Mouse (Mus musculus): ENCODE data around the gene Dnajb12. TPM values are rescaled to one million over a fixed set of nuclear protein-coding genes. Genes with fewer than 3 reads are reported as not detected.

Gene Dnajb12
- 44.6 and 50.4 TPM in 2 replicates for polyA plus RNA-seq (2012; rRNA removed)

- Histone ChIP-seq H3K27ac (ENCODE audit: control insufficient read depth, insufficient read depth, low read length) (peak within 1 kb of the TSS; percentile 79), H3K27me3 (ENCODE audit: control insufficient read depth, insufficient read depth, low read length) (no peaks in the 10 kb centered on the region), H3K4me3 (ENCODE audit: control insufficient read depth, insufficient read depth, low read length) (peak within 1 kb of the TSS; percentile 78), H3K36me3 (ENCODE audit: control insufficient read depth, insufficient read depth, low read length) (no peaks in the 10 kb centered on the region), H3K4me1 (replicated peaks; ENCODE audit: control insufficient read depth, insufficient read depth, low read length) (peaks cover 2% of the 10 kb centered on the region; the same call in 1 of the 2 replicates)
- peak; percentile 72 for TF ChIP-seq POLR2A (IDR thresholded peaks at IDR 0.05; ENCODE audit: control insufficient read depth, extremely low read depth, insufficient read depth, low read length, poor library complexity)
- 0 out of 2 replicates have a peak, but pooled peaks have one; percentile 31 for TF ChIP-seq CTCF (IDR thresholded peaks at IDR 0.05; ENCODE audit: borderline replicate concordance, control insufficient read depth, extremely low read depth, insufficient read depth, low read length, poor library complexity)
- peak; percentile 94 for DNase-seq
- under 1% methylated on average over 80 of the region's 80 CpGs for WGBS
Measured at GRCm38 (mm10) chr10:59879255-59880028, at the start of gene Dnajb12. Gene Dnajb12 (plus strand): TSS chr10:59879556.

GRCm38 (mm10) chr10:59829886-59830285 is 49.5 kb upstream of the Dnajb12 start:
- Histone ChIP-seq H3K36me3 (ENCODE audit: control insufficient read depth, insufficient read depth, low read length) (peaks cover 14% of the 10 kb centered on the region), H3K4me3 (ENCODE audit: control insufficient read depth, insufficient read depth, low read length) (no peak overlapping the region), H3K27me3 (ENCODE audit: control insufficient read depth, insufficient read depth, low read length) (no peaks in the 10 kb centered on the region), H3K4me1 (replicated peaks; ENCODE audit: control insufficient read depth, insufficient read depth, low read length) (no peaks in the 10 kb centered on the region), H3K27ac (ENCODE audit: control insufficient read depth, insufficient read depth, low read length) (no peak overlapping the region)
- no peak for DNase-seq
- WGBS = 98% methylated on average over 6 of the region's 6 CpGs
- no peak for TF ChIP-seq POLR2A (IDR thresholded peaks at IDR 0.05; ENCODE audit: control insufficient read depth, extremely low read depth, insufficient read depth, low read length, poor library complexity)
- no peak for TF ChIP-seq CTCF (IDR thresholded peaks at IDR 0.05; ENCODE audit: borderline replicate concordance, control insufficient read depth, extremely low read depth, insufficient read depth, low read length, poor library complexity)

- Histone ChIP-seq H3K27ac (ENCODE audit: control insufficient read depth, insufficient read depth, low read length) (no peak overlapping the region), H3K4me1 (replicated peaks; ENCODE audit: control insufficient read depth, insufficient read depth, low read length) (no peaks in the 10 kb centered on the region), H3K36me3 (ENCODE audit: control insufficient read depth, insufficient read depth, low read length) (peaks cover 14% of the 10 kb centered on the region), H3K4me3 (ENCODE audit: control insufficient read depth, insufficient read depth, low read length) (no peak overlapping the region), H3K27me3 (ENCODE audit: control insufficient read depth, insufficient read depth, low read length) (no peaks in the 10 kb centered on the region)
- no peak for DNase-seq
- TF ChIP-seq POLR2A (IDR thresholded peaks at IDR 0.05; ENCODE audit: control insufficient read depth, extremely low read depth, insufficient read depth, low read length, poor library complexity) (no peak), CTCF (IDR thresholded peaks at IDR 0.05; ENCODE audit: borderline replicate concordance, control insufficient read depth, extremely low read depth, insufficient read depth, low read length, poor library complexity) (no peak)
- 68% methylated on average over 7 of the region's 7 CpGs for WGBS
Measured at GRCm38 (mm10) chr10:59831950-59832349, 47.4 kb upstream of the Dnajb12 start.

- no peaks in the 10 kb centered on the region for H3K27me3 ChIP-seq (ENCODE audit: control insufficient read depth, insufficient read depth, low read length)
- no peak for DNase-seq
- no peaks in the 10 kb centered on the region for H3K36me3 ChIP-seq (ENCODE audit: control insufficient read depth, insufficient read depth, low read length)
- H3K4me1 ChIP-seq (replicated peaks; ENCODE audit: control insufficient read depth, insufficient read depth, low read length) = no peaks in the 10 kb centered on the region
- TF ChIP-seq POLR2A (IDR thresholded peaks at IDR 0.05; ENCODE audit: control insufficient read depth, extremely low read depth, insufficient read depth, low read length, poor library complexity) (no peak), CTCF (IDR thresholded peaks at IDR 0.05; ENCODE audit: borderline replicate concordance, control insufficient read depth, extremely low read depth, insufficient read depth, low read length, poor library complexity) (no peak)
- H3K27ac ChIP-seq (ENCODE audit: control insufficient read depth, insufficient read depth, low read length) = no peak overlapping the region
- H3K4me3 ChIP-seq (ENCODE audit: control insufficient read depth, insufficient read depth, low read length) = no peak overlapping the region
- WGBS = 92% methylated on average over 14 of the region's 14 CpGs
Measured at GRCm38 (mm10) chr10:59835301-59836155, 43.8 kb upstream of the Dnajb12 start.

- no peak overlapping the region for H3K27ac ChIP-seq (ENCODE audit: control insufficient read depth, insufficient read depth, low read length)
- DNase-seq = no peak
- 99% methylated on average over 5 of the region's 5 CpGs for WGBS
- no peak for TF ChIP-seq POLR2A (IDR thresholded peaks at IDR 0.05; ENCODE audit: control insufficient read depth, extremely low read depth, insufficient read depth, low read length, poor library complexity)
- TF ChIP-seq CTCF (IDR thresholded peaks at IDR 0.05; ENCODE audit: borderline replicate concordance, control insufficient read depth, extremely low read depth, insufficient read depth, low read length, poor library complexity) = no peak
- H3K4me3 ChIP-seq (ENCODE audit: control insufficient read depth, insufficient read depth, low read length) = no peak overlapping the region
- no peaks in the 10 kb centered on the region for H3K36me3 ChIP-seq (ENCODE audit: control insufficient read depth, insufficient read depth, low read length)
- H3K4me1 ChIP-seq (replicated peaks; ENCODE audit: control insufficient read depth, insufficient read depth, low read length) = no peaks in the 10 kb centered on the region
- no peaks in the 10 kb centered on the region for H3K27me3 ChIP-seq (ENCODE audit: control insufficient read depth, insufficient read depth, low read length)
Measured at GRCm38 (mm10) chr10:59837490-59837889, 41.9 kb upstream of the Dnajb12 start.

- no peaks in the 10 kb centered on the region for H3K4me1 ChIP-seq (replicated peaks; ENCODE audit: control insufficient read depth, insufficient read depth, low read length)
- H3K27me3 ChIP-seq (ENCODE audit: control insufficient read depth, insufficient read depth, low read length) = no peaks in the 10 kb centered on the region
- no peaks in the 10 kb centered on the region for H3K36me3 ChIP-seq (ENCODE audit: control insufficient read depth, insufficient read depth, low read length)
- DNase-seq = no peak
- 95% methylated on average over 8 of the region's 8 CpGs for WGBS
- no peak overlapping the region for H3K4me3 ChIP-seq (ENCODE audit: control insufficient read depth, insufficient read depth, low read length)
- H3K27ac ChIP-seq (ENCODE audit: control insufficient read depth, insufficient read depth, low read length) = no peak overlapping the region
- no peak for TF ChIP-seq POLR2A (IDR thresholded peaks at IDR 0.05; ENCODE audit: control insufficient read depth, extremely low read depth, insufficient read depth, low read length, poor library complexity)
- TF ChIP-seq CTCF (IDR thresholded peaks at IDR 0.05; ENCODE audit: borderline replicate concordance, control insufficient read depth, extremely low read depth, insufficient read depth, low read length, poor library complexity) = no peak
Measured at GRCm38 (mm10) chr10:59841434-59841833, 37.9 kb upstream of the Dnajb12 start.
